Mouse (Mus musculus) embryonic facial prominence, embryonic 14.5 days (tissue): ENCODE results near the gene Cntn6. TPM values are rescaled to one million over a fixed set of nuclear protein-coding genes. Genes with fewer than 3 reads are reported as not detected.

Experiments
- ATAC-seq: fragments of 200-750 bp; cut with Nextera tagmentation; 2 replicates; pipeline ENCODE4 v1.8.0; 2017; ENCODE audit warnings: low read depth, moderate number of reproducible peaks, moderate TSS enrichment
- DNase-seq: peaks from one replicate; pipeline ENCODE4 v3.0.0-alpha.2; 2015; ENCODE audit warnings: low spot score
- H3K27ac ChIP-seq: fragments of 300-500 bp; sonication (generic); replicated peaks from 2 replicates; pipeline ENCODE4 v1.5.1; 2014; ENCODE audit warnings: low read depth, mild to moderate bottlenecking, low read length, moderate library complexity
- H3K27me3 ChIP-seq: fragments of 300-500 bp; sonication (generic); replicated peaks from 2 replicates; pipeline ENCODE4 v1.6.1; 2014; ENCODE audit warnings: low read length; ENCODE audit not compliant: control insufficient read depth, insufficient read depth
- H3K36me3 ChIP-seq: fragments of 300-500 bp; sonication (generic); 2 replicates; pipeline ENCODE4 v1.6.1; 2014; ENCODE audit warnings: low read length, mixed read lengths; ENCODE audit not compliant: control insufficient read depth, insufficient read depth
- H3K4me1 ChIP-seq: fragments of 300-500 bp; sonication (generic); 2 replicates; pipeline ENCODE4 v1.6.1; 2014; ENCODE audit warnings: antibody characterized with exemption, low read length; ENCODE audit not compliant: control insufficient read depth, insufficient read depth
- H3K4me2 ChIP-seq: fragments of 300-500 bp; sonication (generic); 2 replicates; pipeline ENCODE4 v1.6.1; 2014; ENCODE audit warnings: low read depth, mild to moderate bottlenecking, low read length, moderate library complexity, mixed read lengths
- H3K4me3 ChIP-seq: fragments of 300-500 bp; sonication (generic); 2 replicates; pipeline ENCODE4 v1.5.1; 2014; ENCODE audit warnings: low read depth, mild to moderate bottlenecking, low read length
- H3K9ac ChIP-seq: fragments of 300-500 bp; sonication (generic); 2 replicates; pipeline ENCODE4 v1.6.1; 2014; ENCODE audit warnings: low read depth, mild to moderate bottlenecking, low read length, moderate library complexity, mixed read lengths
- H3K9me3 ChIP-seq: fragments of 300-500 bp; sonication (generic); 2 replicates; pipeline ENCODE4 v1.6.1; 2016; ENCODE audit warnings: low read length; ENCODE audit not compliant: control insufficient read depth
- WGBS: fragments of 180-500 bp; shearing (Covaris S2); extraction: QIAGEN DNeasy Blood & Tissue Kit; methylation state at CpG from one replicate; pipeline ENCODE4 v1.1.7; 2014; 5-methylcytosine and 5-hydroxymethylcytosine counted together
- polyA plus RNA-seq: library from polyadenylated mRNA; unstranded; fragments of >200 nt; fragmentation: Nextera tagmentation; extraction: Ambion mirVana; gene quantifications from 2 replicates; pipeline ENCODE4 v1.2.1, GENCODE M21; 2014

Gene Cntn6
- polyA plus RNA-seq, result 2.1 and 2.5 TPM in 2 replicates

GRCm38 (mm10) chr6:104492490-104493431, at the start of gene Cntn6:
Gene Cntn6, plus strand, starts transcription at chr6:104492790.
- no peaks in the 10 kb centered on the region for H3K27me3 ChIP-seq
- no peak within 1 kb of the TSS for H3K27ac ChIP-seq
- H3K4me3 ChIP-seq, result peak within 1 kb of the TSS; percentile 21
- H3K36me3 ChIP-seq, result no peaks in the 10 kb centered on the region
- H3K9ac ChIP-seq, result peak within 1 kb of the TSS; percentile 11; the same call in 1 of the 2 replicates
- ATAC-seq (peak; percentile 93), DNase-seq (peak; percentile 82)
- no peaks in the 10 kb centered on the region for H3K9me3 ChIP-seq
- 0 out of 2 replicates have a peak, but pooled peaks cover 5% of the 10 kb centered on the region for H3K4me1 ChIP-seq
- 24% methylated on average over 11 of the region's 11 CpGs for WGBS
- H3K4me2 ChIP-seq, result peak within 1 kb of the TSS; percentile 38

DNA sequence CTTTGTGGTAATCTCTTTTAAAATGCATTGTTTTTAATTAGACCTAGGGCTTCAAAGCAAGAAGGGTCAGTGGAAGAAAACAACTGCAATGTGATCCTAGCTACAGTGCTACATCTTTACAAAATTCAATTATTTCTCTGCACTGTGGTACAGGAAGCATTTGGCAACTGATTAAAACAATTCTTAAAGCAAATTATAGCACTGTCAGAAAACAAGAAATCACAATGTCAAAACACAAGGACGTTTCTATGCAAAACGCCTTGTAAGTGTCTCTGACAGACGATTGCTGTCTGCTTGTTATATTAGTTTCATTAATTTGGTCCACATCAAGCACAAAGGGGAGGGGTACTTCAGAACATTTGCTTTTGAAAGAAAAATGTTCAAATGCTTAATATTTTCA, 48.9 kb upstream of the Cntn6 start:
- ATAC-seq (no peak), DNase-seq (no peak)
- H3K9me3 ChIP-seq, result no peaks in the 10 kb centered on the region
- H3K4me2 ChIP-seq, result no peak overlapping the region
- H3K4me3 ChIP-seq, result no peak overlapping the region
- WGBS, result 53% methylated on average over 3 of the region's 3 CpGs
- H3K9ac ChIP-seq, result no peak overlapping the region
- no peaks in the 10 kb centered on the region for H3K27me3 ChIP-seq
- H3K27ac ChIP-seq, result no peak overlapping the region
- H3K36me3 ChIP-seq, result no peaks in the 10 kb centered on the region
- no peaks in the 10 kb centered on the region for H3K4me1 ChIP-seq

DNA sequence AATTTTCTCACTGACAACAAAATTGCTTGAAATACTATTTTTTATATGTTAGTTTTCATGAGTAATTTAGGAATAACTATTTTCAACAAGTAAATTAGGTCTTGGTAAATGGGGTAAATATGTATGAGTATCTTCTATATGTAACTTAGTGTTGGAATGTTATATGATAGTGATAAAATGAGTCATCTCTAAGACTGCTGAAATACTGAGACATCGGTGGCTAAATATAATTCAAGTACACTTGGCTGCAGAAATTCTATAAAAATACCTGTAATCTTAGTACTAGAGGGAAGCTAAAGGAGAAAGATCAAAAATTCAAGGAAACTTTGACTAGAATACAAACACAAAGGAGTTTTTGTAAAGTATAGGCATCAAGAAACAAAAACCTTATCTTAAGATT, 21.9 kb upstream of the Cntn6 start:
- H3K27ac ChIP-seq, result no peak overlapping the region
- WGBS, result 92% methylated on average over 1 of the region's 1 CpGs
- H3K36me3 ChIP-seq, result no peaks in the 10 kb centered on the region
- no peak overlapping the region for H3K4me2 ChIP-seq
- H3K9me3 ChIP-seq, result no peaks in the 10 kb centered on the region
- H3K4me1 ChIP-seq, result no peaks in the 10 kb centered on the region
- no peak overlapping the region for H3K9ac ChIP-seq
- ATAC-seq (no peak), DNase-seq (no peak)
- no peak overlapping the region for H3K4me3 ChIP-seq
- H3K27me3 ChIP-seq, result no peaks in the 10 kb centered on the region

GRCm38 (mm10) chr6:104479242-104479641, 13.3 kb upstream of the Cntn6 start:
- no peak for ATAC-seq
- Histone ChIP-seq H3K4me3 (no peak overlapping the region), H3K9ac (no peak overlapping the region), H3K27ac (no peak overlapping the region), H3K9me3 (no peaks in the 10 kb centered on the region), H3K27me3 (no peaks in the 10 kb centered on the region), H3K36me3 (no peaks in the 10 kb centered on the region), H3K4me2 (no peak overlapping the region), H3K4me1 (no peaks in the 10 kb centered on the region)
- peak; percentile 26 for DNase-seq

- peak overlapping the region; percentile 21 for H3K4me3 ChIP-seq
- no peak for ATAC-seq
- H3K9ac ChIP-seq, result peak overlapping the region; percentile 11; the same call in 1 of the 2 replicates
- no peaks in the 10 kb centered on the region for H3K36me3 ChIP-seq
- 58% methylated on average over 6 of the region's 6 CpGs for WGBS
- H3K4me2 ChIP-seq, result peak overlapping the region; percentile 38
- H3K27me3 ChIP-seq, result no peaks in the 10 kb centered on the region
- no peak overlapping the region for H3K27ac ChIP-seq
- peak; percentile 1 for DNase-seq
- no peaks in the 10 kb centered on the region for H3K9me3 ChIP-seq
- 0 out of 2 replicates have a peak, but pooled peaks cover 5% of the 10 kb centered on the region for H3K4me1 ChIP-seq
Observed at GRCm38 (mm10) chr6:104493459-104493858, 869 bp downstream of the Cntn6 start.

DNA sequence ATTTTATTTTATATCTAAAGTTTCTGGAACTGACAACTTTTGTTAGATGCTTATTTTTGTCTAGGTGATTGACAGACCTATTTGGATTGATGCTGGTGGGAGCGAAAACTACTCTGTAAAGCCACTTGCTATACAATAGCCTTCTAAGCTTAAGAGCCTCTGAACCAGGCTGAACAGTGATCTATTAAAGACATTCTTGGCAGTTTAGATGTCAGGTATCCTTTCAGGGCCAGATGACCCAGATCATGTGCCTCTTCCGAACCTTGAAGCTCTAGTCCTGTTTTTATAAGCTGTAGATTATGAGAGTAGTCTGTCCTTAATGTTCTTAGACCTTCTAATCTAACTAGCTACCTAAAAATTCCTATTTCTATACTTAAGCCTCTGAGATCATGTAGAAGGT, 3.2 kb downstream of the Cntn6 start:
- WGBS, result 71% methylated on average over 2 of the region's 2 CpGs
- ATAC-seq (no peak), DNase-seq (no peak)
- Histone ChIP-seq H3K27me3 (no peaks in the 10 kb centered on the region), H3K4me2 (no peak overlapping the region), H3K4me1 (0 out of 2 replicates have a peak, but pooled peaks cover 5% of the 10 kb centered on the region), H3K4me3 (no peak overlapping the region), H3K9me3 (no peaks in the 10 kb centered on the region), H3K27ac (no peak overlapping the region), H3K36me3 (no peaks in the 10 kb centered on the region), H3K9ac (no peak overlapping the region)

- H3K4me1 ChIP-seq, result no peaks in the 10 kb centered on the region
- H3K9me3 ChIP-seq, result no peaks in the 10 kb centered on the region
- H3K9ac ChIP-seq, result no peak overlapping the region
- DNase-seq (no peak), ATAC-seq (no peak)
- H3K4me3 ChIP-seq, result no peak overlapping the region
- H3K4me2 ChIP-seq, result no peak overlapping the region
- WGBS, result 93% methylated on average over 1 of the region's 1 CpGs
- H3K27me3 ChIP-seq, result no peaks in the 10 kb centered on the region
- no peaks in the 10 kb centered on the region for H3K36me3 ChIP-seq
- H3K27ac ChIP-seq, result no peak overlapping the region
Observed at GRCm38 (mm10) chr6:104563993-104564392, 71.4 kb downstream of the Cntn6 start.

DNA sequence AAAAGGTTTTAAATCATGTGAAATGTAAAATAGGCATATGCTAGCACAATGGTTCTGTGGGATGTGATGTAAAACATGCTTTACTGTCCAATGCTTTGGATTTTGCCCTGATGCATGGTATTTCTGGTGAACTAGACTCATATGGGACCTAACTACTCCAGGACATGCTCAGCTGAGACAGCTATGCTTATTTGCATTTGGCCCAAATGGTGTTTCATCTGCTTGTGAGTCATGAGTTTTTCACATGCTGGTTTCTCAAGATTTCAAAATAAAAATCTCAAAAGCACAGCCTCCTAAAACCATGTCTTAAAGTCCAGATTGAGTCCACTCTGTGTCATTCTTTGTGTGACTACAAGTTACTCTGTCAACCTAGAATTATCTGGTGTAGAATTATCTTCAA, 77.0 kb downstream of the Cntn6 start:
- Histone ChIP-seq H3K4me3 (no peak overlapping the region), H3K27me3 (no peaks in the 10 kb centered on the region), H3K36me3 (no peaks in the 10 kb centered on the region), H3K27ac (no peak overlapping the region), H3K4me2 (no peak overlapping the region), H3K9me3 (no peaks in the 10 kb centered on the region), H3K4me1 (no peaks in the 10 kb centered on the region), H3K9ac (no peak overlapping the region)
- no peak for ATAC-seq
- no peak for DNase-seq

DNA sequence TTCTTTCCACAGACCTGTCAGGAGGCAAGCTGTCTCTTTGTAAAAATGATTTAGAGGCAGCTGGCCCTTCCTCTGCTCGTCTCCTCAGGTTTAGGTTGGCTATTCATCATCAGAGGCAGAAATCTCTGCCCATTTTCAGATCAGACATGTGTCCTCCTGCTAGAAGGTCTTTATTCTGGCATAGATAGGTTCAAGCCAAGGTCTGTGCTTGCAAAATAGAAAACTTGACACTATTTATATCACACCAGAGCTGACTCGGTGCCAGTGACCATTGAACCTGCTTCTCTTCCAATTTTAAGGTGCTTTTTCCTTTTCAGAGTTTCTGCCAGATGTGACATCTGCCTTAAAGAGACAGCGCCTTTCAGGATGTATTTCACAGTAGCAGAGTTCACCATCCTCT, 95.4 kb downstream of the Cntn6 start:
- WGBS, result 57% methylated on average over 3 of the region's 3 CpGs
- H3K27ac ChIP-seq, result no peak overlapping the region
- H3K9me3 ChIP-seq, result no peaks in the 10 kb centered on the region
- no peak overlapping the region for H3K9ac ChIP-seq
- no peaks in the 10 kb centered on the region for H3K4me1 ChIP-seq
- ATAC-seq (no peak), DNase-seq (no peak)
- H3K36me3 ChIP-seq, result no peaks in the 10 kb centered on the region
- H3K4me2 ChIP-seq, result no peak overlapping the region
- H3K4me3 ChIP-seq, result no peak overlapping the region
- H3K27me3 ChIP-seq, result no peaks in the 10 kb centered on the region
